Mouse (Mus musculus) adrenal gland, postnatal 10 days (tissue): ENCODE results near the gene Mrgbp. TPM values are rescaled to one million over a fixed set of nuclear protein-coding genes. Genes with fewer than 3 reads are reported as not detected.

ENCODE experiments used
- DNase-seq: peaks from one replicate; pipeline ENCODE4 v3.0.0; 2021; ENCODE audit warnings: mixed read lengths
- total RNA-seq, 2 experiments: library from RNA; stranded (reverse); gene quantifications; 2 replicates each; pipeline ENCODE4 v1.2.3; 2021

The Mrgbp gene
- total RNA-seq, 2 experiments from 2014 or later = 21.0 to 26.8 TPM

GRCm38 (mm10) chr2:180589123-180589831, 8.2 kb downstream of the Mrgbp start, which contains the start of gene Ogfr:
TSS of gene Ogfr (plus strand) at chr2:180589245.
- DNase-seq = peak; percentile 90

GRCm38 (mm10) chr2:180597490-180597889, 16.4 kb downstream of the Mrgbp start, which contains the start of gene Col9a3:
TSS of gene Col9a3 (plus strand) at chr2:180597790.
- no peak for DNase-seq

- DNase-seq = no peak
Measured at GRCm38 (mm10) chr2:180598157-180598705, 17.1 kb downstream of the Mrgbp start.

- DNase-seq = no peak
Measured at GRCm38 (mm10) chr2:180600569-180601021, 19.5 kb downstream of the Mrgbp start.

- DNase-seq = no peak
Measured at GRCm38 (mm10) chr2:180604781-180605180, 23.7 kb downstream of the Mrgbp start.

- no peak for DNase-seq
Measured at GRCm38 (mm10) chr2:180610283-180610682, 29.2 kb downstream of the Mrgbp start.

- DNase-seq = no peak
Measured at GRCm38 (mm10) chr2:180611882-180612281, 30.8 kb downstream of the Mrgbp start.

Other genes starting within 250 kb of the Mrgbp start
- gene Gata5, start 246.6 kb upstream of the Mrgbp start, total RNA-seq = under 1 TPM; 0.27 to 0.36 TPM
- gene Slco4a1, start 125.1 kb upstream of the Mrgbp start, total RNA-seq = 1 to 10 TPM; 4.4 to 5.1 TPM
- gene Ntsr1, start 81.3 kb upstream of the Mrgbp start, total RNA-seq = under 1 TPM in 1 of 2 experiments, not detected in 1; 0.06 TPM
- 10 to 100 TPM; 44.4 to 49.2 TPM for gene Ogfr, start 7.9 kb downstream of the Mrgbp start, total RNA-seq
- 1 to 10 TPM in 1 of 2 experiments, under 1 TPM in 1; 0.55 to 1.8 TPM for gene Col9a3, start 16.5 kb downstream of the Mrgbp start, total RNA-seq
- gene Tcfl5, start 61.4 kb downstream of the Mrgbp start, total RNA-seq = under 1 TPM; 0.33 to 0.39 TPM
- 10 to 100 TPM; 41.1 to 55.9 TPM for gene Dido1, start 128.7 kb downstream of the Mrgbp start, total RNA-seq
- gene Gid8, start 128.8 kb downstream of the Mrgbp start, total RNA-seq = 10 to 100 TPM; 61.8 to 71.6 TPM
- 1 to 10 TPM; 1.6 to 2.2 TPM for gene Slc17a9, start 144.0 kb downstream of the Mrgbp start, total RNA-seq
- not detected for gene Bhlhe23, start 195.6 kb downstream of the Mrgbp start, total RNA-seq